Mouse (Mus musculus) myocyte (in vitro differentiated cells): Measurements from ENCODE around the gene Med17. TPM values are rescaled to one million over a fixed set of nuclear protein-coding genes. Genes with fewer than 3 reads are reported as not detected.

Experiments used
- H3K27me3 ChIP-seq: one replicate; pipeline ENCODE4 v1.6.1; 2011; ENCODE audit not compliant: control insufficient read depth, insufficient read depth, insufficient read length
- H3K36me3 ChIP-seq: one replicate; pipeline ENCODE4 v1.6.1; 2011; ENCODE audit not compliant: control insufficient read depth, insufficient read depth
- H3K4me2 ChIP-seq: one replicate; pipeline ENCODE4 v1.6.1; 2011; ENCODE audit warnings: low read depth, control low read depth
- H3K4me3 ChIP-seq: one replicate; pipeline ENCODE4 v1.5.1; 2011; ENCODE audit warnings: mild to moderate bottlenecking, control low read depth, moderate library complexity
- H3K79me2 ChIP-seq: one replicate; pipeline ENCODE4 v1.6.1; 2011; ENCODE audit not compliant: control insufficient read depth, insufficient read depth
- H3ac ChIP-seq: one replicate; pipeline ENCODE4 v1.6.1; 2011; ENCODE audit not compliant: control insufficient read depth, insufficient read length
- CEBPB ChIP-seq: IDR thresholded peaks from 2 replicates; pipeline ENCODE4 v1.6.1; 2011; ENCODE audit warnings: mild to moderate bottlenecking, moderate library complexity; ENCODE audit not compliant: poor library complexity, insufficient read depth, severe bottlenecking
- E2F4 ChIP-seq: IDR thresholded peaks from one replicate; pipeline ENCODE4 v1.6.1; 2011; ENCODE audit warnings: mild to moderate bottlenecking, control low read depth, moderate library complexity; ENCODE audit not compliant: insufficient read depth
- MAX ChIP-seq: IDR thresholded peaks from one replicate; pipeline ENCODE4 v1.6.1; 2011; ENCODE audit warnings: low read depth, mild to moderate bottlenecking, control low read depth
- MYOD1 ChIP-seq, 3 experiments: IDR thresholded peaks; one replicate each; pipeline ENCODE4 v1.6.1; 2011; ENCODE audit warnings: control low read depth in 2 of 3, low read depth in 2 of 3, mild to moderate bottlenecking in 2 of 3, moderate library complexity in 1 of 3; ENCODE audit not compliant: insufficient read length in 2 of 3, control insufficient read depth in 1 of 3
- MYOG ChIP-seq, 3 experiments: IDR thresholded peaks; one replicate each; pipeline ENCODE4 v1.6.1; 2011; ENCODE audit warnings: control low read depth in 2 of 3, low read depth in 2 of 3, mild to moderate bottlenecking in 2 of 3; ENCODE audit not compliant: insufficient read length in 2 of 3, control insufficient read depth in 1 of 3, insufficient read depth in 1 of 3
- POLR2A ChIP-seq: IDR thresholded peaks from one replicate; pipeline ENCODE4 v1.6.1; 2011; ENCODE audit warnings: low read depth, mild to moderate bottlenecking, control low read depth, moderate library complexity; ENCODE audit not compliant: insufficient read length
- POLR2AphosphoS2 ChIP-seq: IDR thresholded peaks from one replicate; pipeline ENCODE4 v1.6.1; 2011; ENCODE audit warnings: low read depth, control low read depth; ENCODE audit not compliant: insufficient read length
- REST ChIP-seq: IDR thresholded peaks from one replicate; pipeline ENCODE4 v1.6.1; 2011; ENCODE audit warnings: mild to moderate bottlenecking, control low read depth, moderate library complexity; ENCODE audit not compliant: insufficient read depth, insufficient read length
- SRF ChIP-seq: IDR thresholded peaks from one replicate; pipeline ENCODE4 v1.6.1; 2011; ENCODE audit warnings: low read depth; ENCODE audit not compliant: control insufficient read depth, insufficient read length
- TCF12 ChIP-seq: IDR thresholded peaks from one replicate; pipeline ENCODE4 v1.6.1; 2011; ENCODE audit warnings: mild to moderate bottlenecking, control low read depth; ENCODE audit not compliant: poor library complexity, insufficient read depth, severe bottlenecking
- TCF3 ChIP-seq: IDR thresholded peaks from one replicate; pipeline ENCODE4 v1.6.1; 2011; ENCODE audit warnings: low read depth, control low read depth; ENCODE audit not compliant: insufficient read length
- USF1 ChIP-seq: IDR thresholded peaks from one replicate; pipeline ENCODE4 v1.6.1; 2011; ENCODE audit warnings: low read depth, mild to moderate bottlenecking, control low read depth, moderate library complexity
- polyA plus RNA-seq: library from polyadenylated mRNA; unstranded; fragments of >200 nt; fragmentation: generic; extraction: Trizol; gene quantifications from one replicate; pipeline ENCODE4 v1.2.1, GENCODE M21; 2012; ENCODE audit warnings: missing spikeins

The Med17 gene
- polyA plus RNA-seq, 1 experiment, result 25.2 TPM

DNA sequence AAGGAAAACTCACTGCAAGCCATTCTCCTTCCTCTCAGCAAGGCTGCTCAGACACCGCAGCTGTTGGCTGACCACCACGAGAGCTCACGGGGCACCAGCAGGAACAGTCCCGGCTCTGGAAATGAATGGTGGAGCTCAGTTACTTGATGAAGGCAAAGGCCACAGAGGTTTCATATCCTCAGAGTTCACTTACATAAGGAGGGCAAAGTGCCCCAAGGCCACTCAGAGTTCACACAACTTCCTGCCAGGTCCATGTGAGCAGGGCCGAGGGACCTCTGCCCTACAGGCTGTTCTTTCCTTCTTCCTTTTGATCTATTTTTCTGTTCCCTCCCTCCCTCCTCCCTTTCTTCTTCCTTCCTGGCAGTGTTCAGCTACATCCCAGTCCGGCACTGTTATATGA lies 21.7 kb upstream of the Med17 start:
- TF ChIP-seq REST (no peak), TCF3 (no peak), CEBPB (no peak), E2F4 (no peak), POLR2A (no peak), MYOD1 (IDR thresholded peaks at IDR 0.05; ENCODE audit: control insufficient read depth in 1 of 3, insufficient read length in 2 of 3, low read depth in 2 of 3) (peak in 2 of 3 experiments; percentile 47), USF1 (no peak), MYOG (IDR thresholded peaks at IDR 0.05; ENCODE audit: control insufficient read depth in 1 of 3, insufficient read depth in 1 of 3, insufficient read length in 2 of 3, low read depth in 2 of 3) (peak in 2 of 3 experiments; percentile 38 to 73), POLR2AphosphoS2 (no peak), SRF (no peak), TCF12 (no peak), MAX (no peak)
- Histone ChIP-seq H3K27me3 (no peaks in the 10 kb centered on the region), H3ac (no peak overlapping the region), H3K79me2 (peaks cover 10% of the 10 kb centered on the region), H3K36me3 (no peaks in the 10 kb centered on the region), H3K4me3 (no peak overlapping the region), H3K4me2 (no peak overlapping the region)

GRCm38 (mm10) chr9:15300056-15300455 lies 20.3 kb upstream of the Med17 start:
- H3K36me3 ChIP-seq, result no peaks in the 10 kb centered on the region
- no peaks in the 10 kb centered on the region for H3K27me3 ChIP-seq
- no peak overlapping the region for H3K4me3 ChIP-seq
- H3K4me2 ChIP-seq, result no peak overlapping the region
- H3ac ChIP-seq, result no peak overlapping the region
- H3K79me2 ChIP-seq, result no peaks in the 10 kb centered on the region
- TF ChIP-seq SRF (no peak), USF1 (no peak)

- Histone ChIP-seq H3K79me2 (no peaks in the 10 kb centered on the region), H3K4me3 (no peak overlapping the region)
Observed at GRCm38 (mm10) chr9:15298451-15298850, 18.7 kb upstream of the Med17 start.

GRCm38 (mm10) chr9:15297112-15297511 lies 17.4 kb upstream of the Med17 start:
- TF ChIP-seq TCF3 (no peak), POLR2AphosphoS2 (no peak), MYOG (IDR thresholded peaks at IDR 0.05; ENCODE audit: control insufficient read depth in 1 of 3, insufficient read depth in 1 of 3, insufficient read length in 2 of 3, low read depth in 2 of 3) (no peak), CEBPB (no peak), MYOD1 (IDR thresholded peaks at IDR 0.05; ENCODE audit: control insufficient read depth in 1 of 3, insufficient read length in 2 of 3, low read depth in 2 of 3) (no peak), SRF (no peak), E2F4 (no peak), TCF12 (no peak), POLR2A (no peak), USF1 (no peak), MAX (no peak)
- H3K36me3 ChIP-seq, result no peaks in the 10 kb centered on the region
- no peak overlapping the region for H3K4me2 ChIP-seq
- H3K4me3 ChIP-seq, result no peak overlapping the region
- no peaks in the 10 kb centered on the region for H3K27me3 ChIP-seq
- H3ac ChIP-seq, result no peak overlapping the region
- H3K79me2 ChIP-seq, result no peaks in the 10 kb centered on the region

More at GRCm38 (mm10) chr9:15298451-15298850, 18.7 kb upstream of the Med17 start:
- Histone ChIP-seq H3K4me2 (no peak overlapping the region), H3K27me3 (no peaks in the 10 kb centered on the region), H3ac (no peak overlapping the region), H3K36me3 (no peaks in the 10 kb centered on the region)
- no peak for TF ChIP-seq CEBPB
- no peak for TF ChIP-seq SRF
- no peak for TF ChIP-seq TCF3
- TF ChIP-seq POLR2AphosphoS2, result no peak

GRCm38 (mm10) chr9:15289251-15289650 lies 9.5 kb upstream of the Med17 start:
- Histone ChIP-seq H3K79me2 (no peaks in the 10 kb centered on the region), H3K4me3 (no peak overlapping the region), H3K27me3 (no peaks in the 10 kb centered on the region), H3K36me3 (no peaks in the 10 kb centered on the region), H3K4me2 (no peak overlapping the region), H3ac (no peak overlapping the region)
- TF ChIP-seq POLR2A, result no peak
- TF ChIP-seq MAX, result no peak
- no peak for TF ChIP-seq MYOG (IDR thresholded peaks at IDR 0.05; ENCODE audit: control insufficient read depth in 1 of 3, insufficient read depth in 1 of 3, insufficient read length in 2 of 3, low read depth in 2 of 3)

GRCm38 (mm10) chr9:15288402-15288801 lies 8.7 kb upstream of the Med17 start:
- no peak overlapping the region for H3K4me2 ChIP-seq
- no peaks in the 10 kb centered on the region for H3K36me3 ChIP-seq
- H3K27me3 ChIP-seq, result no peaks in the 10 kb centered on the region
- no peak overlapping the region for H3ac ChIP-seq
- TF ChIP-seq TCF3 (no peak), MAX (no peak), REST (no peak), POLR2A (no peak), E2F4 (no peak), MYOG (IDR thresholded peaks at IDR 0.05; ENCODE audit: control insufficient read depth in 1 of 3, insufficient read depth in 1 of 3, insufficient read length in 2 of 3, low read depth in 2 of 3) (no peak), MYOD1 (IDR thresholded peaks at IDR 0.05; ENCODE audit: control insufficient read depth in 1 of 3, insufficient read length in 2 of 3, low read depth in 2 of 3) (no peak)
- no peaks in the 10 kb centered on the region for H3K79me2 ChIP-seq
- H3K4me3 ChIP-seq, result no peak overlapping the region
